Mouse (Mus musculus) heart, embryonic 11.5 days (tissue): ENCODE results near the gene Gm48551. TPM values are rescaled to one million over a fixed set of nuclear protein-coding genes. Genes with fewer than 3 reads are reported as not detected.
A peak's percentile ranks its signal among the peaks of the same experiment; 100 is the strongest.

Experiments
- ATAC-seq: fragments of 200-750 bp; cut with Nextera tagmentation; replicated peaks from 2 replicates; pipeline ENCODE4 v1.8.0; 2017; ENCODE audit warnings: moderate library complexity; ENCODE audit not compliant: insufficient number of reproducible peaks, low FRiP score, low TSS enrichment
- H3K27ac ChIP-seq: fragments of 300-500 bp; sonication (generic); 2 replicates; pipeline ENCODE4 v1.5.1; 2014; ENCODE audit warnings: mild to moderate bottlenecking, low read depth, low read length
- H3K27me3 ChIP-seq: fragments of 300-500 bp; sonication (generic); 2 replicates; pipeline ENCODE4 v1.6.1; 2014; ENCODE audit warnings: mild to moderate bottlenecking, low read length, mixed read lengths; ENCODE audit not compliant: control insufficient read depth, insufficient read depth
- H3K36me3 ChIP-seq: fragments of 300-500 bp; sonication (generic); 2 replicates; pipeline ENCODE4 v1.6.1; 2014; ENCODE audit warnings: mild to moderate bottlenecking, low read length, moderate library complexity, mixed read lengths; ENCODE audit not compliant: control insufficient read depth, insufficient read depth
- H3K4me1 ChIP-seq: fragments of 300-500 bp; sonication (generic); 2 replicates; pipeline ENCODE4 v1.6.1; 2014; ENCODE audit warnings: low read length; ENCODE audit not compliant: control insufficient read depth, insufficient read depth
- H3K4me2 ChIP-seq: fragments of 300-500 bp; sonication (generic); 2 replicates; pipeline ENCODE4 v1.6.1; 2014; ENCODE audit warnings: mild to moderate bottlenecking, moderate library complexity
- H3K4me3 ChIP-seq: fragments of 300-500 bp; sonication (generic); 2 replicates; pipeline ENCODE4 v1.5.1; 2014; ENCODE audit warnings: low read depth, low read length
- H3K9ac ChIP-seq: fragments of 300-500 bp; sonication (generic); 2 replicates; pipeline ENCODE4 v1.6.1; 2014; ENCODE audit warnings: mild to moderate bottlenecking, low read depth, low read length, moderate library complexity
- H3K9me3 ChIP-seq: fragments of 300-500 bp; sonication (generic); replicated peaks from 2 replicates; pipeline ENCODE4 v1.6.1; 2016; ENCODE audit warnings: low read length; ENCODE audit not compliant: control insufficient read depth
- WGBS: fragments of 180-500 bp; shearing (Covaris S2); extraction: QIAGEN DNeasy Blood & Tissue Kit; methylation state at CpG from one replicate; pipeline ENCODE4 v1.1.7; 2014; ENCODE audit not compliant: insufficient replicate concordance; 5-methylcytosine and 5-hydroxymethylcytosine counted together
- polyA plus RNA-seq: library from polyadenylated mRNA; unstranded; fragments of >200 nt; fragmentation: Nextera tagmentation; extraction: Ambion mirVana; gene quantifications from 2 replicates; pipeline ENCODE4 v1.2.1, GENCODE M21; 2014

Gene Gm48551
- polyA plus RNA-seq, 1 experiment from 2014 or later, result 1.4 TPM

DNA sequence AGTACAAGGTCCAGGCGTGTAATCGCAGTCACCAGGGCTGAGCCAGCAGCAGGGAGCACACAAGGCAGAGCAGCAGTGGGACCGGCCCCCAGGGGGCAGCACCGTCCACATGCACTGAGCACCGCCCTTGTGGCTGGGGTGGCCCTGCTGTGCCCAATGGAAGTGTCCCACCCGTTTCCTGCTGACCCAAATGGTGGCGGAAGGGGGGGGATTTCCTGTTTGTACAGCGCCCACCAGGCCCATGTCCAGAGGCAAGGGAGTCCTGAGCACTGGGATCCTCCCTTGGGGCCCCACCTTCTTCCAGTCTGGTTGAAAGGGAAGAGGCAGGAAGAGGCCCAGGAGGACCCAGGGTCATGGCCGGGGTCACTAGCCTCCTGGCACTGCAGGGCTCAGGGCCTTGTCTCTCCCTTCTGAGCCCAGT, 24.6 kb downstream of the Gm48551 start:
- 12% methylated on average over 9 of the region's 9 CpGs for WGBS
- H3K9ac ChIP-seq, result no peak overlapping the region
- H3K4me3 ChIP-seq, result 0 out of 2 replicates have a peak overlapping the region, but pooled peaks have one; percentile 9
- no peaks in the 10 kb centered on the region for H3K9me3 ChIP-seq
- H3K27me3 ChIP-seq, result peaks cover 8% of the 10 kb centered on the region; the same call in 1 of the 2 replicates
- peaks cover 5% of the 10 kb centered on the region; the same call in 1 of the 2 replicates for H3K36me3 ChIP-seq
- 0 out of 2 replicates have a peak, but pooled peaks have one; percentile 11 for ATAC-seq
- peak overlapping the region; percentile 20 for H3K4me2 ChIP-seq
- H3K27ac ChIP-seq, result peak overlapping the region; percentile 72
- H3K4me1 ChIP-seq, result peaks cover 84% of the 10 kb centered on the region

- peaks cover 88% of the 10 kb centered on the region for H3K4me1 ChIP-seq
- 15% methylated on average over 8 of the region's 8 CpGs for WGBS
- H3K27me3 ChIP-seq, result peaks cover 5% of the 10 kb centered on the region; the same call in 1 of the 2 replicates
- H3K36me3 ChIP-seq, result peaks cover 5% of the 10 kb centered on the region; the same call in 1 of the 2 replicates
- H3K4me3 ChIP-seq, result 0 out of 2 replicates have a peak overlapping the region, but pooled peaks have one; percentile 9
- peak overlapping the region; percentile 72 for H3K27ac ChIP-seq
- H3K9ac ChIP-seq, result peak overlapping the region; percentile 2; the same call in 1 of the 2 replicates
- 0 out of 2 replicates have a peak, but pooled peaks have one; percentile 7 for ATAC-seq
- peak overlapping the region; percentile 43 for H3K4me2 ChIP-seq
- H3K9me3 ChIP-seq, result no peaks in the 10 kb centered on the region
These were observed 25.1 kb downstream of the Gm48551 start for GRCm38 (mm10) chr10:81409330-81409729.

GRCm38 (mm10) chr10:81410350-81410749, 26.1 kb downstream of the Gm48551 start:
- WGBS, result 57% methylated on average over 4 of the region's 4 CpGs
- Histone ChIP-seq H3K27ac (peak overlapping the region; percentile 54; the same call in 1 of the 2 replicates), H3K4me3 (no peak overlapping the region), H3K9ac (0 out of 2 replicates have a peak overlapping the region, but pooled peaks have one; percentile 50), H3K36me3 (peaks cover 3% of the 10 kb centered on the region; the same call in 1 of the 2 replicates), H3K4me2 (peak overlapping the region; percentile 43), H3K27me3 (no peaks in the 10 kb centered on the region; the same call in 1 of the 2 replicates), H3K9me3 (no peaks in the 10 kb centered on the region), H3K4me1 (peaks cover 95% of the 10 kb centered on the region)
- no peak for ATAC-seq

DNA sequence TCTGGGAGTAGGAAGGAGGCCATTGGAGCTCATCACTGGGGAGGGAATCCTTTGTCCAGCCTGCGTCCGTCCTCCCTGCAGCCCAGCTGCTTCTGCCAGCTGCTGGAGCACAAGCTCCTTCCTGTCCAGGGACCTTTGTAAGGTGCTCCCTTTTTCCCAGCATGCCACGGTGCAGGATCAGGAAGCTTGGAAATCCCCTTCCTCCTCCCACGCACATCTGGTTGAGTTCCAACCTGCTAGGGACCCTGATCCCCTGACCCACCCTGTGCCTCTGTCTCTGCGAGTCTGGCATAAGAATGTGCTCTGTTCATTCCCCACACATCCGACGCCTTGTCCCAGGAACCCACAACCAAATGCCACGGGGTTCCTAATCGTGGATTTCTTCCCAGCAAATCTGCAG, 26.7 kb downstream of the Gm48551 start:
- Histone ChIP-seq H3K4me2 (no peak overlapping the region; the same call in 1 of the 2 replicates), H3K27ac (peak overlapping the region; percentile 82; the same call in 1 of the 2 replicates), H3K36me3 (no peaks in the 10 kb centered on the region; the same call in 1 of the 2 replicates), H3K4me1 (peaks cover 99% of the 10 kb centered on the region), H3K9ac (peak overlapping the region; percentile 50; the same call in 1 of the 2 replicates), H3K27me3 (no peaks in the 10 kb centered on the region; the same call in 1 of the 2 replicates), H3K9me3 (no peaks in the 10 kb centered on the region), H3K4me3 (no peak overlapping the region)
- 71% methylated on average over 9 of the region's 9 CpGs for WGBS
- no peak for ATAC-seq

GRCm38 (mm10) chr10:81411471-81412400, 27.5 kb downstream of the Gm48551 start:
- WGBS, result 60% methylated on average over 18 of the region's 18 CpGs
- no peak for ATAC-seq
- H3K27ac ChIP-seq, result peak overlapping the region; percentile 82
- H3K9me3 ChIP-seq, result no peaks in the 10 kb centered on the region
- no peaks in the 10 kb centered on the region; the same call in 1 of the 2 replicates for H3K27me3 ChIP-seq
- H3K4me2 ChIP-seq, result peak overlapping the region; percentile 37; the same call in 1 of the 2 replicates
- no peaks in the 10 kb centered on the region for H3K36me3 ChIP-seq
- H3K9ac ChIP-seq, result no peak overlapping the region; the same call in 1 of the 2 replicates
- no peak overlapping the region for H3K4me3 ChIP-seq
- peaks cover 99% of the 10 kb centered on the region for H3K4me1 ChIP-seq

- 71% methylated on average over 16 of the region's 16 CpGs for WGBS
These were observed 28.5 kb downstream of the Gm48551 start for GRCm38 (mm10) chr10:81412586-81413309.

GRCm38 (mm10) chr10:81413310-81414261, 29.3 kb downstream of the Gm48551 start:
- peaks cover 3% of the 10 kb centered on the region; the same call in 1 of the 2 replicates for H3K27me3 ChIP-seq
- no peaks in the 10 kb centered on the region for H3K36me3 ChIP-seq
- peak overlapping the region; percentile 29; the same call in 1 of the 2 replicates for H3K4me2 ChIP-seq
- ATAC-seq, result no peak
- WGBS, result 29% methylated on average over 26 of the region's 26 CpGs
- peak overlapping the region; percentile 10 for H3K27ac ChIP-seq
- no peaks in the 10 kb centered on the region for H3K9me3 ChIP-seq
- H3K9ac ChIP-seq, result peak overlapping the region; percentile 4; the same call in 1 of the 2 replicates
- 0 out of 2 replicates have a peak overlapping the region, but pooled peaks have one; percentile 3 for H3K4me3 ChIP-seq
- peaks cover 97% of the 10 kb centered on the region for H3K4me1 ChIP-seq

More at GRCm38 (mm10) chr10:81412586-81413309, 28.5 kb downstream of the Gm48551 start:
- Histone ChIP-seq H3K4me1 (peaks cover 99% of the 10 kb centered on the region), H3K9me3 (no peaks in the 10 kb centered on the region), H3K27me3 (peaks cover 2% of the 10 kb centered on the region), H3K27ac (peak overlapping the region; percentile 82), H3K9ac (0 out of 2 replicates have a peak overlapping the region, but pooled peaks have one; percentile 39), H3K36me3 (no peaks in the 10 kb centered on the region), H3K4me2 (peak overlapping the region; percentile 37; the same call in 1 of the 2 replicates), H3K4me3 (no peak overlapping the region)
- ATAC-seq, result no peak
